Mouse (Mus musculus): ENCODE measurements at regions not wholly inside any gene's neighbourhood (a gene's known extent, or its start where the extent isn't known, plus 50 kb on each side); places are given as distances from the start of the nearest gene placed in this dataset.
A peak's percentile ranks its signal among the peaks of the same experiment; 100 is the strongest.
"Not testable (repeated sequence)": the region's sequence is repeated elsewhere in the genome, so short reads cannot be mapped to it uniquely, and the experiment has no call there.

GRCm38 (mm10) chr10:38364876-38365275 is 456.7 kb downstream of the Rfpl4b start:
- Histone ChIP-seq H3K9me3 (replicated peaks) (no peaks in the 10 kb centered on the region), H3K36me3 (no peaks in the 10 kb centered on the region), H3K27me3 (ENCODE audit: low read depth, poor library complexity, severe bottlenecking) (no peaks in the 10 kb centered on the region), H3K4me3 (no peak overlapping the region), H3K27ac (no peak overlapping the region), H3K4me1 (no peaks in the 10 kb centered on the region)
- no peak for DNase-seq (ENCODE audit: low spot score)
- 93% methylated on average over 4 of the region's 4 CpGs for WGBS

DNA sequence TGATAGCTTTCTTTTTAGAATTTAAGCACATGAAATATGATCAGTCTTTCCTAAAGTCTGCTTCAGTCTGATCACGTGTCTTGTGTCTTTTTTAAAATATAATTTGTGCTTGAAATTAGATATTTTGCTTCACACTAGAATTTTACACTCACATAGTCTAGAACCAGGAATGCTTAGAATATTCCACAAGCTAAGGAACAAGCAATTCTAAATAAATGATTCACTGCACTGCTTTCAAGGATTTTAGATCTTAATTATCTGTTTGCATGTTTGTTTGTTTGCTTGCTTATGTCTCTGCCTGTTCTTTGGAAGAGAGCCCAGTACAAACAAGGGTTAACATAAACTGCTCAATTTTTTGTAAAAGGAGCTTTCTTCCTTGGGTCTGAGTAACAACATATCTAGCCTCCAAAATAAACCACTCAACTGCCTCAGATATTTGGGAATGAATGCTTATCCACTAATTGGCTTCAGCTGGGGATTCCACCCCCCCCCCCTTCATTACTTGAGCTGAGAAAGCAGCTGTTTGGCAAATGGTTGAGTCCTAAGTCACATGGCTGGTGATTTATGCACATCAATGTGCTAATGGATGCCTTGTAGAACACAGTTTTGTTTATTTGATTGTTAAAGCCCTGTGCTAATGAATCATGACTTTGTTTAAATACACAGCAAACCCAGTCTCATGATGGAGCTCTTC is 463.9 kb downstream of the Rfpl4b start:
- Histone ChIP-seq H3K4me3 (no peak overlapping the region), H3K4me1 (peaks cover 11% of the 10 kb centered on the region), H3K9me3 (replicated peaks) (no peaks in the 10 kb centered on the region), H3K27me3 (ENCODE audit: low read depth, poor library complexity, severe bottlenecking) (no peaks in the 10 kb centered on the region), H3K36me3 (no peaks in the 10 kb centered on the region), H3K27ac (peak overlapping the region; percentile 71; the same call in 1 of the 2 replicates)
- 77% methylated on average over 1 of the region's 1 CpGs for WGBS
- DNase-seq (ENCODE audit: low spot score) = peak; percentile 47

- H3K9me3 ChIP-seq (replicated peaks) = no peaks in the 10 kb centered on the region
- 74% methylated on average over 2 of the region's 2 CpGs for WGBS
- no peaks in the 10 kb centered on the region for H3K27me3 ChIP-seq (ENCODE audit: low read depth, poor library complexity, severe bottlenecking)
- no peak overlapping the region for H3K4me3 ChIP-seq
- no peaks in the 10 kb centered on the region for H3K36me3 ChIP-seq
- H3K27ac ChIP-seq = no peak overlapping the region
- H3K4me1 ChIP-seq = peaks cover 11% of the 10 kb centered on the region
- no peak for DNase-seq (ENCODE audit: low spot score)
Observed at GRCm38 (mm10) chr10:38353973-38354372, 467.6 kb downstream of the Rfpl4b start.

DNA sequence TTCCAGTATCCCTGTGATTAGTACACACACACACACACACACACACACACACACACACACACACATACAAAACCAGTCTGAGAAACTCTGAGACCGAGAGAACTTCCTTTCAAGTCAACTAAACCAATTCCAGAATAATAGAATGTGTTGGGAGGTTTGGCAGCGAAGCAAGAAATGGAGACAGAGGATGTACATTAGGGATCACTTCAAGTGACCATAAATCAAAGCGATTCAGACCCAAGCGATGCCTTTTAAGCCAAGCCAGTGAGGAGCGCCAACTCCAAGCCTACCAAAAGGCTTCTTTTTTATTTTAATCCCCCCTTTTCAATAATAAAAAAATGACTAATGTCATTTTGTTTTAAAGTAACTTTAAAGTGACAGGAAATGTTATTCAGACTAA is 468.1 kb downstream of the Rfpl4b start:
- H3K27me3 ChIP-seq (ENCODE audit: low read depth, poor library complexity, severe bottlenecking) = no peaks in the 10 kb centered on the region
- 70% methylated on average over 5 of the region's 5 CpGs for WGBS

GRCm38 (mm10) chr10:38347029-38347428 is 474.6 kb downstream of the Rfpl4b start:
- not testable (repeated sequence) for H3K9me3 ChIP-seq (replicated peaks); H3K4me1 ChIP-seq; DNase-seq (ENCODE audit: low spot score); H3K36me3 ChIP-seq; H3K27ac ChIP-seq; H3K4me3 ChIP-seq; H3K27me3 ChIP-seq (ENCODE audit: low read depth, poor library complexity, severe bottlenecking)
- 46% methylated on average over 8 of the region's 8 CpGs for WGBS

More for the DNA sequence above, 468.1 kb downstream of the Rfpl4b start:
- Histone ChIP-seq H3K36me3 (no peaks in the 10 kb centered on the region), H3K27ac (no peak overlapping the region), H3K4me3 (no peak overlapping the region), H3K9me3 (replicated peaks) (no peaks in the 10 kb centered on the region), H3K4me1 (peaks cover 11% of the 10 kb centered on the region)
- no peak for DNase-seq (ENCODE audit: low spot score)

DNA sequence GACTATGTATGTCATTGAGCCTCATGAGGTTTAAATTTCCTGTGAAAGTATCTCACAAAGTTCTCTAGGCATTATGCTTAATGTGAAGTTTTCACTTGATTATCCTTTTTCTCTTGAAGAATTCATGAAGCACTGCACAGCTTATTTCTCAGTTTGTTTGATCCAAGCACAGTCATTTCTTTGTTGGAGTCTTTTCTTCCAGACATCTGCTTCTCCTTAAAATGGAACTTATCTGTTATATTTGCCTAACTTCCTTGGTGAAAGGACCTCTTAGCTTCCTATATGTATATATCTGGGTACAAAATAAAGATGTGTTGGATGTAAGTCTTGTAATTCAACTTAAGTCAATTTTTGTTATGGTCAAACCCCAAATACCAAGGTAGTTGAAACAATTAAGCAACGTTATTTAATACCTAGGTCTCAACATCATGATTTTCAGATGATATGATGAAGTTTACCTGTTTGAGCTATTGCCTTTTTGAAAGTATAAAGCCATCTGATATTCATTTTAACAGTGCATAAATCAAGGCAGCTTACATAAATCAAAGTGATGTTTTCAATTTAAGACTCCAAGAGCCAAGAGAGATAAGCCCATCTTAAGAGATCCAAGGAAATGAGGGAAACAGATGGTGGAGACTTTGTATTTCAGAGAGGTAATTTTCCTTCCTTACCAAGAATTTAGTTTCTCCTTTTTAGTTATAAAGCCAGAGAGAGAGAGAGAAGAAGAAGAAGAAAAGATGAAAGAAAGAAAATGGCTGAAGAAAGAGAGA is 481.0 kb downstream of the Rfpl4b start:
- Histone ChIP-seq H3K27ac (no peak overlapping the region), H3K36me3 (no peaks in the 10 kb centered on the region), H3K9me3 (replicated peaks) (no peaks in the 10 kb centered on the region), H3K4me3 (no peak overlapping the region), H3K4me1 (no peaks in the 10 kb centered on the region), H3K27me3 (ENCODE audit: low read depth, poor library complexity, severe bottlenecking) (no peaks in the 10 kb centered on the region)
- no peak for DNase-seq (ENCODE audit: low spot score)
- 63% methylated on average over 1 of the region's 1 CpGs for WGBS

DNA sequence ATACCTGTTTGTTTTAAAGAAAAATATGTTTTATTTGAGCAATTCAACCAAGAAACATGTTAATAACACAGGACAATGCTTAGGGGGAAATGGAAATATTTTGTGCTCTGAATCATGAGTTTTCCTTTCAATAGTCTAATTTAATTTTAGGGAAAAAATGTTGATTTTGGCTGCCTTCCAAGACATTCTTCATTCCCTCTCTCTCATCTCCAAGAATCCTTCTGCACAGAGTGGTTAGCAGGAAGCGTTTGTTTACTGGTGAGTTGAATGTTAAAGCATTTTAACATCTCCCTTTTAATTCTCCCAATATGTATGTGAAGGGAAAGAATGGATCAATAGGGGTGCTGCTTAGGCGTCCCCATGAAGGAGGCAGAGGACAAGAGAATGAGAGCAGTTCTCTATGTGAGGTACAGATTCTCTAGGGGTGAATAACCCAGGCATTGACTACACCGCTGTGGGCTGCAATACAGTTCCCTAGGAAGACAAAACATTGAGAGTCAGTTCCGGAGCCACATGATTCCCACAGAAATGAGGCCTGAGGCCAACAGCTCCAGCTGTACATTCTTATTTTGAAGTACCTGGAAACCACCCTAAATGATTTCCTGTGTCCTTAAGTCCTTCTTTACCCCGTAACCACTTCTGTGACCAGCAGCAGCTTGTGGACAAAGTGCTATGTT is 512.7 kb downstream of the Rfpl4b start:
- Histone ChIP-seq H3K36me3 (no peaks in the 10 kb centered on the region), H3K27me3 (ENCODE audit: low read depth, poor library complexity, severe bottlenecking) (no peaks in the 10 kb centered on the region), H3K9me3 (replicated peaks) (no peaks in the 10 kb centered on the region), H3K4me1 (no peaks in the 10 kb centered on the region), H3K4me3 (no peak overlapping the region), H3K27ac (no peak overlapping the region)
- WGBS = 75% methylated on average over 5 of the region's 5 CpGs
- no peak for DNase-seq (ENCODE audit: low spot score)

GRCm38 (mm10) chr10:38295724-38296123 is 525.9 kb downstream of the Rfpl4b start:
- H3K27me3 ChIP-seq (ENCODE audit: low read depth, poor library complexity, severe bottlenecking) = no peaks in the 10 kb centered on the region
- H3K4me1 ChIP-seq = no peaks in the 10 kb centered on the region
- H3K27ac ChIP-seq = no peak overlapping the region
- H3K9me3 ChIP-seq (replicated peaks) = no peaks in the 10 kb centered on the region
- H3K36me3 ChIP-seq = no peaks in the 10 kb centered on the region
- no peak for DNase-seq (ENCODE audit: low spot score)
- no peak overlapping the region for H3K4me3 ChIP-seq
- WGBS = 61% methylated on average over 2 of the region's 2 CpGs

- no peak overlapping the region for H3K4me3 ChIP-seq
Observed at GRCm38 (mm10) chr10:38288689-38289283, 532.8 kb downstream of the Rfpl4b start.

DNA sequence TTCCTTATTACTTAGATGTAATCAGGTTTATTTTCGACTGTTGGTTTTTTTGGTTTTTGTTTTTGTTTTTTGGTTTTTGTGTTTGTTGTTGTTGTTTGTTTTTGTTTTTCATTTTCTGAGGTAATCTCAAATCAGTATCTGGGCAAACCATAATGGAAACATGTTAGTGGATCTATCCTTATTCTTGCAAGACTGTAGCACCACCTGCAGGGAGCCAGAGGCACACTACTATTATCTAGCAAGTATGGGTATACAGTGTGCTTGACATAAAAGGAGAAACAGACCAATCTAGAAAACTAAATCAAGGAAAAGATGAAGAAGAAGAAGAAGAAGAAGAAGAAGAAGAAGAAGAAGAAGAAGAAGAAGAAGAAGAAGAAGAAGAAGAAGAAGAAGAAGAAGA is 552.4 kb downstream of the Rfpl4b start:
- Histone ChIP-seq H3K27ac (no peak overlapping the region), H3K4me3 (no peak overlapping the region), H3K36me3 (no peaks in the 10 kb centered on the region), H3K4me1 (no peaks in the 10 kb centered on the region), H3K27me3 (ENCODE audit: low read depth, poor library complexity, severe bottlenecking) (no peaks in the 10 kb centered on the region), H3K9me3 (replicated peaks) (no peaks in the 10 kb centered on the region)
- no peak for DNase-seq (ENCODE audit: low spot score)
- 100% methylated on average over 1 of the region's 1 CpGs for WGBS

More at GRCm38 (mm10) chr10:38288689-38289283, 532.8 kb downstream of the Rfpl4b start:
- Histone ChIP-seq H3K9me3 (replicated peaks) (no peaks in the 10 kb centered on the region), H3K36me3 (no peaks in the 10 kb centered on the region), H3K27me3 (ENCODE audit: low read depth, poor library complexity, severe bottlenecking) (no peaks in the 10 kb centered on the region), H3K27ac (no peak overlapping the region), H3K4me1 (peaks cover 4% of the 10 kb centered on the region; the same call in 1 of the 2 replicates)
- WGBS = 43% methylated on average over 6 of the region's 6 CpGs
- no peak for DNase-seq (ENCODE audit: low spot score)

DNA sequence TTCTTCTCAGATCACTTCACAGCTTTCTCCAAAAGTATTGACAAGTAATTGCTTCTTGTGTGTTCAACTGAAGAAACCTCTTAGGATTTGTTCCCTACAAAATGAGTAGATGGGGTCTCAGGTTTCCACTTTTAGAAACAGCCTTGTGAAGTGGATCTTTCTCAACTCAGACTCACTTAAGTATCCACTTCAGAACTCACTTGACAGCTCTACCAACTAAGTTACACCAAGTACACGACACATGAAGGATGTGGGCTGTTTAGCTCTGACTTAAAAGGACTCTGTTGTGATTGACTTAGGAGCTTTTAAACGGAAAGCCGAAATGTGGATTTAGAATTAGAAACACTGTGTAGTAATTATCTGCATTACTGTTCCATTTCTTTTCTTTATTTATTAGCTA is 556.0 kb downstream of the Rfpl4b start:
- Histone ChIP-seq H3K36me3 (no peaks in the 10 kb centered on the region), H3K9me3 (replicated peaks) (no peaks in the 10 kb centered on the region), H3K27ac (no peak overlapping the region), H3K4me3 (no peak overlapping the region), H3K27me3 (ENCODE audit: low read depth, poor library complexity, severe bottlenecking) (no peaks in the 10 kb centered on the region), H3K4me1 (no peaks in the 10 kb centered on the region)
- 56% methylated on average over 3 of the region's 3 CpGs for WGBS
- no peak for DNase-seq (ENCODE audit: low spot score)

DNA sequence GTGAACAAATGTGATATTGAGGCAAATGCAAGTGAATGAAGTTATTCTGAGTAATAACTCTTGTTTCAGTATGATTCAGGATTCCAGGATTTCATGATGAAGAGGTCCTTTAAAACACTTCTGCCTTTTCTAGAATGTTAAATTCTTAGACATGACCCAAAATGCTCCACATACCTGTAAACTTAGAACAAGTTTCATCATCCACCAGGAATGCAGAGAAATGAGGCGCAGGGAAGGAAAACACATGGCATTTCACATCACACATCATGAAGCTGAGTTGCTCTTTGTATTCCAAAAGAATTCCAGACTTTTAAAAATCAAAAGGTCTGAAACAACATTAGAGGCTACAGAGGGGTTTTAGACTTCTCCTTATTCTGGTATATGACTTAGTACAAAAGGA is 574.8 kb downstream of the Rfpl4b start:
- DNase-seq (ENCODE audit: low spot score) = no peak
- Histone ChIP-seq H3K27me3 (ENCODE audit: low read depth, poor library complexity, severe bottlenecking) (no peaks in the 10 kb centered on the region), H3K4me1 (no peaks in the 10 kb centered on the region), H3K4me3 (no peak overlapping the region), H3K27ac (no peak overlapping the region), H3K36me3 (no peaks in the 10 kb centered on the region), H3K9me3 (replicated peaks) (no peaks in the 10 kb centered on the region)
- 91% methylated on average over 1 of the region's 1 CpGs for WGBS
